Mouse (Mus musculus) granulocyte monocyte progenitor cell, adult 5-6 weeks (primary cell): ENCODE measurements around the gene Add2. TPM values are rescaled to one million over a fixed set of nuclear protein-coding genes. Genes with fewer than 3 reads are reported as not detected.

Experiments
- ATAC-seq: replicated peaks from 2 replicates; pipeline ENCODE4 v1.8.0; 2016; ENCODE audit warnings: mild to moderate bottlenecking, moderate TSS enrichment, inconsistent platforms; ENCODE audit not compliant: poor library complexity, severe bottlenecking
- total RNA-seq, 2 experiments: library from RNA; stranded (forward) in 1 of 2; stranded (reverse) in 1 of 2; fragments of 200-712, 200-1000 nt in 1 of 2; fragments of >200 nt in 1 of 2; fragmentation: Nextera tagmentation in 1 of 2; gene quantifications; 2 replicates each; pipeline ENCODE4 v1.2.3; 2014 to 2017

Add2 gene
- total RNA-seq, 2 experiments from 2014 or later, result 0.21 to 1.5 TPM

- no peak for ATAC-seq
These were observed 11.7 kb downstream of the Add2 start for GRCm38 (mm10) chr6:86040140-86040539.

- no peak for ATAC-seq
These were observed 19.0 kb downstream of the Add2 start for GRCm38 (mm10) chr6:86047510-86047909.

- ATAC-seq, result no peak
These were observed 20.0 kb downstream of the Add2 start for GRCm38 (mm10) chr6:86048509-86048908.

GRCm38 (mm10) chr6:86050586-86051268 is 22.2 kb downstream of the Add2 start:
- no peak for ATAC-seq

- ATAC-seq, result no peak
These were observed 23.6 kb downstream of the Add2 start for GRCm38 (mm10) chr6:86052032-86052459.

GRCm38 (mm10) chr6:86052556-86052955 is 24.1 kb downstream of the Add2 start:
- no peak for ATAC-seq

GRCm38 (mm10) chr6:86053099-86053498 is 24.6 kb downstream of the Add2 start:
- ATAC-seq, result no peak

GRCm38 (mm10) chr6:86053594-86053993 is 25.1 kb downstream of the Add2 start:
- ATAC-seq, result no peak

- ATAC-seq, result no peak
These were observed 30.0 kb downstream of the Add2 start for GRCm38 (mm10) chr6:86058475-86058874.

- no peak for ATAC-seq
These were observed 30.8 kb downstream of the Add2 start for GRCm38 (mm10) chr6:86059151-86059853.

GRCm38 (mm10) chr6:86060170-86060569 is 31.7 kb downstream of the Add2 start:
- ATAC-seq, result no peak

- no peak for ATAC-seq
These were observed 33.7 kb downstream of the Add2 start for GRCm38 (mm10) chr6:86062226-86062625.

GRCm38 (mm10) chr6:86062684-86063083 is 34.2 kb downstream of the Add2 start:
- ATAC-seq, result no peak

GRCm38 (mm10) chr6:86064318-86065016 is 36.0 kb downstream of the Add2 start:
- no peak for ATAC-seq

GRCm38 (mm10) chr6:86066727-86067126 is 38.2 kb downstream of the Add2 start:
- ATAC-seq, result no peak

- no peak for ATAC-seq
These were observed 38.7 kb downstream of the Add2 start for GRCm38 (mm10) chr6:86067145-86067544.

- ATAC-seq, result no peak
These were observed 40.5 kb downstream of the Add2 start for GRCm38 (mm10) chr6:86069009-86069408.

GRCm38 (mm10) chr6:86069856-86070255 is 41.4 kb downstream of the Add2 start:
- ATAC-seq, result no peak

GRCm38 (mm10) chr6:86070277-86070676 is 41.8 kb downstream of the Add2 start:
- ATAC-seq, result no peak

GRCm38 (mm10) chr6:86073882-86074281 is 45.4 kb downstream of the Add2 start:
- ATAC-seq, result no peak

- ATAC-seq, result no peak
These were observed 46.2 kb downstream of the Add2 start for GRCm38 (mm10) chr6:86074538-86075204.
